Mouse (Mus musculus) heart, embryonic 10.5 days (tissue): ENCODE data around the gene Pygo1. TPM values are rescaled to one million over a fixed set of nuclear protein-coding genes. Genes with fewer than 3 reads are reported as not detected.
A peak's percentile ranks its signal among the peaks of the same experiment; 100 is the strongest.

Source experiments
- DNase-seq: peaks from one replicate; pipeline ENCODE4 v3.0.0-alpha.2; 2017; ENCODE audit warnings: low spot score
- H3K27ac ChIP-seq: fragments of 300-500 bp; sonication (generic); 2 replicates; pipeline ENCODE4 v1.5.1; 2016; ENCODE audit warnings: mild to moderate bottlenecking
- H3K27me3 ChIP-seq: fragments of 300-500 bp; sonication (generic); 2 replicates; pipeline ENCODE4 v1.6.1; 2016; ENCODE audit warnings: mild to moderate bottlenecking; ENCODE audit not compliant: poor library complexity, insufficient read depth, severe bottlenecking
- H3K36me3 ChIP-seq: fragments of 300-500 bp; sonication (generic); 2 replicates; pipeline ENCODE4 v1.6.1; 2016; ENCODE audit warnings: mild to moderate bottlenecking, moderate library complexity
- H3K4me1 ChIP-seq: fragments of 300-500 bp; sonication (generic); 2 replicates; pipeline ENCODE4 v1.6.1; 2016; ENCODE audit warnings: mild to moderate bottlenecking
- H3K4me3 ChIP-seq: fragments of 300-500 bp; sonication (generic); 2 replicates; pipeline ENCODE4 v1.5.1; 2016; ENCODE audit warnings: mild to moderate bottlenecking, moderate library complexity
- H3K9me3 ChIP-seq: fragments of 300-500 bp; sonication (generic); 2 replicates; pipeline ENCODE4 v1.6.1; 2016; ENCODE audit warnings: mild to moderate bottlenecking, moderate library complexity
- WGBS: fragments of 180-500 bp; shearing (Covaris S2); methylation state at CpG from one replicate; pipeline ENCODE4 v1.1.7; 2016; 5-methylcytosine and 5-hydroxymethylcytosine counted together
- polyA plus RNA-seq: library from polyadenylated mRNA; unstranded; fragments of >200 nt; fragmentation: Nextera tagmentation; extraction: Ambion mirVana; gene quantifications from 2 replicates; pipeline ENCODE4 v1.2.1, GENCODE M21; 2016

The Pygo1 gene
- polyA plus RNA-seq, 1 experiment from 2014 or later: 2.2 TPM

- Histone ChIP-seq H3K27ac (no peak overlapping the region), H3K4me1 (no peaks in the 10 kb centered on the region), H3K27me3 (no peaks in the 10 kb centered on the region), H3K4me3 (no peak overlapping the region), H3K36me3 (peaks cover 18% of the 10 kb centered on the region), H3K9me3 (peaks cover 3% of the 10 kb centered on the region; the same call in 1 of the 2 replicates)
- 75% methylated on average over 7 of the region's 7 CpGs for WGBS
- no peak for DNase-seq
These were observed 24.1 kb downstream of the Pygo1 start for GRCm38 (mm10) chr9:72949572-72949971.

- Histone ChIP-seq H3K4me3 (no peak overlapping the region), H3K4me1 (peaks cover 10% of the 10 kb centered on the region), H3K27me3 (no peaks in the 10 kb centered on the region), H3K27ac (no peak overlapping the region), H3K9me3 (no peaks in the 10 kb centered on the region), H3K36me3 (no peaks in the 10 kb centered on the region)
- no peak for DNase-seq
- WGBS: 61% methylated on average over 2 of the region's 2 CpGs
These were observed 29.3 kb downstream of the Pygo1 start for GRCm38 (mm10) chr9:72954746-72955145.

- Histone ChIP-seq H3K4me1 (peaks cover 10% of the 10 kb centered on the region), H3K9me3 (no peaks in the 10 kb centered on the region), H3K27ac (no peak overlapping the region), H3K4me3 (no peak overlapping the region), H3K27me3 (no peaks in the 10 kb centered on the region), H3K36me3 (no peaks in the 10 kb centered on the region)
- 23% methylated on average over 1 of the region's 1 CpGs for WGBS
- peak; percentile 77 for DNase-seq
These were observed 30.1 kb downstream of the Pygo1 start for GRCm38 (mm10) chr9:72955546-72955945.

- Histone ChIP-seq H3K4me3 (peak within 1 kb of the TSS; percentile 69), H3K27me3 (no peaks in the 10 kb centered on the region), H3K36me3 (no peaks in the 10 kb centered on the region), H3K9me3 (no peaks in the 10 kb centered on the region), H3K4me1 (peaks cover 10% of the 10 kb centered on the region), H3K27ac (peak within 1 kb of the TSS; percentile 87)
- 3% methylated on average over 43 of the region's 43 CpGs for WGBS
- DNase-seq: peak; percentile 95
These were observed 33.3 kb downstream of the Pygo1 start, which contains the start of the genes Dyx1c1 and Gm44503 for GRCm38 (mm10) chr9:72958521-72959450. Dyx1c1 (plus strand) TSS chr9:72958785. Gm44503 (plus strand) TSS chr9:72958852.

GRCm38 (mm10) chr9:72961346-72961745, 35.9 kb downstream of the Pygo1 start:
- Histone ChIP-seq H3K27ac (no peak overlapping the region), H3K4me3 (no peak overlapping the region), H3K9me3 (no peaks in the 10 kb centered on the region), H3K36me3 (no peaks in the 10 kb centered on the region), H3K4me1 (peaks cover 10% of the 10 kb centered on the region), H3K27me3 (no peaks in the 10 kb centered on the region)
- WGBS: 59% methylated on average over 8 of the region's 8 CpGs
- DNase-seq: no peak

GRCm38 (mm10) chr9:72961959-72962358, 36.5 kb downstream of the Pygo1 start:
- peaks cover 10% of the 10 kb centered on the region for H3K4me1 ChIP-seq
- H3K4me3 ChIP-seq: no peak overlapping the region
- H3K9me3 ChIP-seq: no peaks in the 10 kb centered on the region
- H3K36me3 ChIP-seq: no peaks in the 10 kb centered on the region
- WGBS: 75% methylated on average over 15 of the region's 15 CpGs
- H3K27me3 ChIP-seq: no peaks in the 10 kb centered on the region
- DNase-seq: no peak
- no peak overlapping the region for H3K27ac ChIP-seq

- WGBS: 32% methylated on average over 11 of the region's 11 CpGs
- no peaks in the 10 kb centered on the region for H3K9me3 ChIP-seq
- H3K4me1 ChIP-seq: 0 out of 2 replicates have a peak, but pooled peaks cover 2% of the 10 kb centered on the region
- H3K4me3 ChIP-seq: no peak overlapping the region
- H3K36me3 ChIP-seq: no peaks in the 10 kb centered on the region
- no peak overlapping the region for H3K27ac ChIP-seq
- H3K27me3 ChIP-seq: no peaks in the 10 kb centered on the region
- DNase-seq: no peak
These were observed 43.1 kb downstream of the Pygo1 start for GRCm38 (mm10) chr9:72968349-72969061.

GRCm38 (mm10) chr9:72969874-72970273, 44.4 kb downstream of the Pygo1 start:
- H3K27me3 ChIP-seq: no peaks in the 10 kb centered on the region
- WGBS: 55% methylated on average over 7 of the region's 7 CpGs
- DNase-seq: no peak
- no peak overlapping the region for H3K27ac ChIP-seq
- H3K4me3 ChIP-seq: no peak overlapping the region
- 0 out of 2 replicates have a peak, but pooled peaks cover 2% of the 10 kb centered on the region for H3K4me1 ChIP-seq
- no peaks in the 10 kb centered on the region for H3K36me3 ChIP-seq
- no peaks in the 10 kb centered on the region for H3K9me3 ChIP-seq

- H3K4me1 ChIP-seq: 0 out of 2 replicates have a peak, but pooled peaks cover 2% of the 10 kb centered on the region
- no peaks in the 10 kb centered on the region for H3K36me3 ChIP-seq
- H3K27me3 ChIP-seq: no peaks in the 10 kb centered on the region
- H3K4me3 ChIP-seq: no peak overlapping the region
- no peak overlapping the region for H3K27ac ChIP-seq
- DNase-seq: no peak
- 82% methylated on average over 5 of the region's 5 CpGs for WGBS
- H3K9me3 ChIP-seq: no peaks in the 10 kb centered on the region
These were observed 47.0 kb downstream of the Pygo1 start for GRCm38 (mm10) chr9:72972435-72972834.

GRCm38 (mm10) chr9:72972984-72973383, 47.5 kb downstream of the Pygo1 start:
- Histone ChIP-seq H3K4me3 (no peak overlapping the region), H3K4me1 (0 out of 2 replicates have a peak, but pooled peaks cover 2% of the 10 kb centered on the region), H3K27ac (no peak overlapping the region), H3K27me3 (no peaks in the 10 kb centered on the region), H3K36me3 (no peaks in the 10 kb centered on the region), H3K9me3 (no peaks in the 10 kb centered on the region)
- no peak for DNase-seq

- no peaks in the 10 kb centered on the region for H3K27me3 ChIP-seq
- no peaks in the 10 kb centered on the region for H3K36me3 ChIP-seq
- H3K4me1 ChIP-seq: 0 out of 2 replicates have a peak, but pooled peaks cover 1% of the 10 kb centered on the region
- 80% methylated on average over 5 of the region's 5 CpGs for WGBS
- DNase-seq: no peak
- no peaks in the 10 kb centered on the region for H3K9me3 ChIP-seq
- no peak overlapping the region for H3K4me3 ChIP-seq
- H3K27ac ChIP-seq: no peak overlapping the region
These were observed 49.3 kb downstream of the Pygo1 start for GRCm38 (mm10) chr9:72974734-72975133.

- H3K4me3 ChIP-seq: no peak overlapping the region
- H3K27me3 ChIP-seq: no peaks in the 10 kb centered on the region
- H3K27ac ChIP-seq: no peak overlapping the region
- WGBS: 85% methylated on average over 1 of the region's 1 CpGs
- no peaks in the 10 kb centered on the region for H3K4me1 ChIP-seq
- no peak for DNase-seq
- H3K36me3 ChIP-seq: no peaks in the 10 kb centered on the region
- no peaks in the 10 kb centered on the region for H3K9me3 ChIP-seq
These were observed 49.8 kb downstream of the Pygo1 start for GRCm38 (mm10) chr9:72975242-72975641.

- no peaks in the 10 kb centered on the region for H3K27me3 ChIP-seq
- DNase-seq: no peak
- no peak overlapping the region for H3K4me3 ChIP-seq
- WGBS: 61% methylated on average over 2 of the region's 2 CpGs
- H3K27ac ChIP-seq: no peak overlapping the region
- H3K36me3 ChIP-seq: no peaks in the 10 kb centered on the region
- peaks cover 11% of the 10 kb centered on the region for H3K4me1 ChIP-seq
- no peaks in the 10 kb centered on the region for H3K9me3 ChIP-seq
These were observed 57.6 kb downstream of the Pygo1 start for GRCm38 (mm10) chr9:72983066-72983465.
